Mouse (Mus musculus): ENCODE measurements at regions not wholly inside any gene's neighbourhood (a gene's known extent, or its start where the extent isn't known, plus 50 kb on each side); places are given as distances from the start of the nearest gene placed in this dataset.

DNA sequence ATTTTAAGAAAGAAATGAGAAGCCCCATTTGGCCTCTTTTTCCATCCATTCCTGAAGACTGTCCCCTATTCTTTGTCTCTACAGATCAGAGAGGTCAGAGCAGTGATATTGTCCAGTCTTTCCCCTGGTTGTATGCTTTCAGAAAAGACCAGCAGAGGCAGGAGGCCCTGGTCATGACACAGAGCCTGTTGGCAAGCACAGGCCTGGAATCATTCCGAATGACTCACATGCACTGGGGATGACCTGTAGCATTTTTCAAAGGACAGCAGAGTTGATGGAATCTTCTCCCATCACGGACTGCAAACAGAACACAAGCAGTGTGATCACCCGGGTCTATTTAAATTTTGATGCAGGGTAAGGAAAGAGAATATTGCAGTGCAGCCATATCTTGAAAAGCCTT is 50.2 kb upstream of the Nxt1 start:
- no peak for DNase-seq (ENCODE audit: low read depth)

DNA sequence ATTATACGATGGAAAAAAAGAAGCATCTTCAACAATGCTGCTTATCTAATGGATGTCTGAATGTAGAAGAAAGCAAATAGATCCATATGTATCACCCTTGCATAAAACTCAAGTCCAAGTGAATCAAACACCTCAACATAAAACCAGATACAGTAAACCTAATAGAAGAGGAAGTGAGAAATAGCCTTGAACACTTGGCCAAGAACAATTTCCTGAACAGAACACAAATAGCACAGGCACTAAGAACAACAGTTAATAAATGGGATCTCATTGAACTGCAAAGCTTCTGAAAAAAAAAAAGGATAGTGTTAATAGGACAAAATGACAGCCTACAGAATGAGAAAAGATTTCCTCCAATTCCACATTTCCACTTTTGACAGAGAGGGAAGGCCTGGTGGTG is 60.5 kb upstream of the Nxt1 start:
- DNase-seq (ENCODE audit: low read depth) = no peak

DNA sequence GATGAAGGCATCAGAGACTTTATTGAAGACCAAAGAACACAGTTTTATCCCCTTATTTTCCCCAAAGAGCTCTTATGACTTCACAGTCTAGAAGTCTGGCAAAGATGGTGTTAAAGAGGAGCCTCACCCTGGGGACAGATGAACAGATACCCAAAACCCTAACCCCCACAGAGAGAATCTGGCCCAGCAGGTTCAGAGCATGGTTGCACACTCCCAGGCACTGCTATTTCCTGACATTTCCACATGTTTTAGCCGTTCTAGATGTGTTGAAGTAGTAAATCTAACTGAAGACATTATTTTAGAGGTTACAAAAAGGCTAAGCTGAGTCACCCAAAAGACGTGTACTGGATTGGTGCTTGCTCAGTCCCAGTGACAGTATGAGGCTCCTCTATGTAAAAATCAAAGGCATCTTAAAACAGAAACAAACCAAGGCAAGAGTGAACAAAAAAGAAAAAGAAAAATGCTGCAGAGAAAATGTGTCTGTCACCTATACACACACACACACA is 66.9 kb upstream of the Nxt1 start:
- DNase-seq (ENCODE audit: low read depth) = no peak

DNA sequence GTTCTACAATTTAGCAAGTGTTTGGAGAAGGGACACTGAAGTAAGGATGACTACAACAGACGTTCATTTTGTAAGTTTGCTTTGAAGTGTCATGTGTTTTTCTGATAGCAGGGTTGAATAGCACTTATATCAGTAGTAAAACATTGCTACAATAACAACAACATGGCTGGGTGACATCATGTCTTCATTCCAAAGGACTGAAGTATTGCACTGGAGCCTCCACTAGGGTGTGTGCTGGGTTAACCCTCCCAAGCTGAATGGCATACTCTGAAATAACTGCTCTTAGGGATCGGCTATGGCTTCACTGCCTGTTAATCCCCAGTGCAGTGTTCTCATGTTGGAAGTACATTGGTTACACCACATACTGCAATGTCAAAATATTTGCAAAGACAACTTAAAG is 68.5 kb upstream of the Nxt1 start:
- DNase-seq (ENCODE audit: low read depth) = no peak

DNA sequence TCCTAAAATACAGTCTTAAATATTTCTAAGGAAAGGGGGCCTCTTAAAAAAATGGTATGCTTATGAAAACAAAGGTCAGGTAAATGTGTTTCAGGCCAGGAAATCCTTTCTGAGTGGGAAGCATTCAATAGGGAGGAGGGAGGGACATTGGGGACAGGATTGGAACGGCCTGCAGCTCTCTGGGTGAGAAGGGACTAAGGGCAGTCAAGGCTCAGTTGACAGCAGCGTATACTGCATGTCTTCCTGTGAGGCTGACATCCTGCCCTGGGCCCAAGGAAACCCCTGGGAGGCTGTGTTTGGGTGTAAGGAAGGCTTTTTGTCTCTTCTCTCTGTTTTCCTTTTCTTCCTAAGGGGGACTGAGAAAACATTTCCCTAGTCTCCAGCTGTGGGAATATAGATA is 69.1 kb upstream of the Nxt1 start:
- no peak for DNase-seq (ENCODE audit: low read depth)

DNA sequence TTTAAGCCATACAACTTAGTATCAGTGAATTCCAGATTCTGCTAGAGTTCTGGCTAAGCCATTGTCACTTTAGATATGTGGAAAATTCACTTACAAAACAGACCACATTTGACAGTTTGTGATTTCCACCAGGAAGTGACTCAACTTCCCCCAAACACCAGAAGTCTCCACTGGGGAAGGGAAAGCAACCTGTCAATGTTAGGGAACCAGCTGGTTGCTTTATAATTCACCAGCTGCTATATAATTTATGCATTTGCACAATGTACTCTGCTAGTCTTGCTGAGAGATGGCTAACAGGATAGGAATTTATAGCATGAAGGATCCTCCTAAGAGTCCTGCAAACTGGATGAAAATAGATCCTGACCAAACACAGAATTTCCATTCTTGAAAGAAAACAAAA is 72.9 kb upstream of the Nxt1 start:
- no peak for DNase-seq (ENCODE audit: low read depth)

DNA sequence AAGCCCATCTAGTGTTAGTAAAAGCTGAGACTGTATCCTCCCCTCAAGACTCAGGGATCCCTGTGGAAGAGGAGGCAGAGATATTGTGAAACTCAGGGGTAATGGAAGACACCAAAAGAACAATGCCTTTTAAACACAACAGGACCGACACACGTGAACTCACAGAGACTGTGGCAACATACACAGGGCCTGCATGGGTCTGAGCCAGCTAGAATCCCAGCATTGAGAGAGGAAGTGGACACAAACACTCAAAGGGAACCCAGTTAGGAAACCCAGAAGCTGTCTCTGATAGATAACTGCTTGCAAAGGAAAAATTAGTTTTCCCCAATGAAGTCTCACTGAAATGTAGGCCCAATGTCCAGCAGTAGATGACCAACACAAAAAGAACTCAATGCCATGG is 75.4 kb upstream of the Nxt1 start:
- DNase-seq (ENCODE audit: low read depth) = no peak

DNA sequence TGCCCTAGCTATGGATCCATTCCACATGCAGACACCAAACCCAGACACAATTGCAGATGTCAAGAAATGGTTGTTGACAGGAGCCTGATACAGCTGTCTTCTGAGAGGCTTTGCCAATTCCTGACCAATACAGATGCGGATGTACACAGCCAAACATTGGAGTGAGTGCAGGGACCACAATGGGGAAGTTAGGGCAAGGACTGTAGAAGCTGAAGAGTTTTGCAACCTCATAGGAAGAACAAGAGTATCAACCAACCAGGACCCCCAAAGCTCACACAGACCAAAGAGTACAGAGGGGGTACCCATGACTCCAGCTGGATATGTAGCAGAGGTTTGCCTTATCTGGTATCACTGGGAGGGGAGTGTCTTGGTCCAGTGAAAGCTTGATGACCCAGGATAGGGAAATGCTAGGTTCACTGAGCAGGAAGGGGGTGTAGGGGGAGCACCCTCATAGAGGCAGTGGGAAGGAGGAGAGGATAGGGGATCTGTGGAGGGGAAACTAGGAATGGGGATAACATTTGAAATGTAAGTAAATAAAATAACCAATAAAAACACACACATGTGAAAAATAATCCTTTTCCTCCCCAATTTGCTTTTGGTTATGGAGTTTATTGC is 86.6 kb upstream of the Nxt1 start:
- no peak for DNase-seq (ENCODE audit: low read depth)

DNA sequence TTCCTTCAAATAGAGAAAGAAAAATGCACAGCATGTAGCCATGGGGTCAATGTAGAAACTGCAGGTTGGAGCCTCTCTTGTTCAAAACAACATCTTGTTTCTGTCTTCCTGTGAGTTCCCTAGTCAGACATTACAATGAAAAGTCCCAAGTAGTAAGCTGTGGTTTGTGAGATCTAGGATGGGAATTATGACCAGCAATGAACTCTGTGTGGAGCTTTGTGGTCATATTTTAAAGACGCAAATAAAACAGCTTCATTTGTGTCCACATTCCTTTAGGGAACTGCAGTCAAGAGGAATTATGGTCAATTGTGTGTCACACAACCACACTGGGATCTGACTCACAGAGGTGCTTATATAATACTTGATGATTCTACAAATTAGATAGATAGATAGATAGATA is 90.2 kb upstream of the Nxt1 start:
- no peak for DNase-seq (ENCODE audit: low read depth)

DNA sequence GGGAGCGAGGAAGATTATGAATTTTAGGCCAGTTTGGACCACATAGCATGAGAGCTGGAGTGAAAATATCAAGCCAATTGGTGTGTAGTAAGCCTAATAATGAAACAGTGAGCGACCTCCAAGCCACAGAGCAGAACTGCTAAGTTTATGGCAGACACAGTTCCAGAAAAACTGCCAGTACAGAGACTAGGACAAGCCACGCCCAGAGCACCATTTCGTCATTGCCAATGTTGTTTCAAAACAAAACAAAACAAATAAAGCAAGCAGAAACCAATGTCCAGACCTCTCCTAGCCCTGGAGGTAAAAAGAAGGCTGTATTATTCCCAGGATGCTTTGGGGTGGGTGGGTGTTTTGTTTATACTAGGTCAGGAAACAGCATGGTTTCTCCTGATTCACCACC is 90.7 kb upstream of the Nxt1 start:
- DNase-seq (ENCODE audit: low read depth) = no peak

DNA sequence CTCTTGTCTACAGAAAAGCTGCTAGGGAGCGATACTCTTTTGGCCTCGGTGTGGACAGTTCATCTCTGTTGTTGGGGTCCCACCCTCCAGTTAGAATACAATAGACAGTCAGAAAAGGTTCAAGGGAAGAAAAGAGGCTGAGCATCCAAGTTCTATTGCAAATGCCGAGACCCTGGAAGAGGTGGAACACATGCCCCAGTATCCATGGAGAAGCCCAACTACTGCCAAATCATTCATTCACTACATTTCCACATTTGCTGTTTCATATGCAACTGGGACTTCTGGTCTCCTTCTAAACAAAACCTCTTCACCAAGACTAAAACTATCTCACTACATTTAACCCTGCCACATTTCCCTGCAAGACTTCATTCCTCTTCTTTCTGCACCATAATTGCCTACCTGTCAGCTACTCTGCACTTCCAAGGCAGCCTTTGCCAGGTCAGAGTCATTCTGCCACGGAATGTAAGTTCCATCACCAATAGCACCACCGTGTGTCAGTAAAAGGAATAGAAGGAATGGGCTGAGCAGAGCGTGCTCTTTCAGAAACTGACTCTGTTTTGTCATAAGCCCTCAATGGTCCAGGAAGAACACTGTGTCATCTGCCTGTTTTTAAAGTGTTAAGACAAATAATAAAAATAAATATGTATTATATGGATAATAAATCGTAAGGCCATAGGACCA is 92.0 kb upstream of the Nxt1 start:
- peak; percentile 4 for DNase-seq (ENCODE audit: low read depth)

DNA sequence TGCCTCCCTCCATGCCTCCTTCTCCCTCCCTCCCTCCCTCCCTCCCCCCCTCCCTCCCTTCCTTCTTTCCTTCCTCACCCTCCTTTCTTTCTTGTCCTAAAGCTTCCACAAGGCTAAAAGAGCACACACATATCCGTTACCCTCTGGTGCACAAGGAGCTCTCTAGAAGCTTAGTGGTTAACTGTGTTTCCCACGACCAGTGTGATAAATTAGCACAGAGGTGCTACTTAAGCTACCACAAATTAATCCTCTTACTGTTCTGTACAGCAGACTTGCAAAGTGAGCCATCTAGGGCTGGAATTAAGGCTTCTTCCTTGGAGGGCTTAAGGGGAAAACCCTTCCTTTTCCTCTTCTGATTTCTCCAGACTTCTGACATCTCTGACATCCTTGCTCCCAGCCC is 92.8 kb upstream of the Nxt1 start:
- DNase-seq (ENCODE audit: low read depth) = no peak

DNA sequence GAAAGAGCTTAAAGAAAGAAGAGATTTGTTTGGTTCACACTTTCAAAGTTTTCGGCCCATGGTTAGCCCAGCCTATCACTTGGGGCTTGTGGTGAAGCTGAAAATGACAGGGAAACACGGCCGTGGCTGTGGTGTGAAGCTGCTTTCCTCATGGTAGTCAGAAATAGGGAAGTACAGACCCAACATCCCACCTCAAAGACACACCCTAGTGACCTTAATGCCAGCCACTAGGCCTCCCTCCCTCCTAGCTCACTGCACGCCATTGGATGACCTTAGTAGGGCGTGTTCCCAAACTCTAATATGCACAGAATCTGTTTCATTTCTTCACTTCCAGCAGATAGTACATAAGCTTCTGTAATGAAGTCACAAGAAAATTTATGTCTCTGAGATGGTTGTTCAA is 93.4 kb upstream of the Nxt1 start:
- no peak for DNase-seq (ENCODE audit: low read depth)

DNA sequence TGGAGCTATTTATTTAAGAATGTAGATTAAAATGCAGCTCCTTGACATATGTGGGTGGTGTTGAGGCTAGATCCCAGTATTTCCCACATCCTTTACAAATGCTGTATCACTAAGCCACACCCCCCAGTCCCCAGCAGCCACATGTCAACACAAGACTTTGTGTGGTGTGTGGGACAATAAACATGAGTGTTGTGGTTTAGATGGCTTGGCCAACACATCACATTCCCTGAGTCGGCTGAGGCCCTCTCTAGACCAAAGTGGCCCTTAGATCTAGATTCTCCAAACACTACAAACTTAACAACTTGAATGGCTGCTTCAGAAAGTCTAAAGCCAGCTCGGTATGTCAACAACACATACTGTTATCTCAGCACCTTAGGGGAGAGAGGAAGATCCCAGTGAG is 94.2 kb upstream of the Nxt1 start:
- DNase-seq (ENCODE audit: low read depth) = no peak

DNA sequence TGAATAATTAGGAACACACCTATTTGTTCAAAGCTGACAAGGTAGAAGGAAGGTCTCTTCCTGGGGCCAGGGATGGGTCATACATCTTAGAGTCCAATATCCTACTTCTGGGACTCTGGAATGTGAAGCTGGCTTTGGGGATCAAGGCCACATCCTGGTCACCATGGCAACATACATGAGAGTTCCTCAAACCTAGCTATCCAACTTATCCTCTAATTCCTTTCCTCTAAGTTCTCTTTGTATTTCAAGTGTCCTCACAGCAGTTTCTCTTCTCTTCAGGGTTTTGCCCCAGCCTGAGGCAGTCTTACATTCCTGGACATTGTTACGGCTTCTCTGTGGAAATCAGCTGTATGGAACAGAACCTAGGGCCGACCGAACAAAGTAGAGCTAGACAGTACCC is 97.0 kb upstream of the Nxt1 start:
- no peak for DNase-seq (ENCODE audit: low read depth)

DNA sequence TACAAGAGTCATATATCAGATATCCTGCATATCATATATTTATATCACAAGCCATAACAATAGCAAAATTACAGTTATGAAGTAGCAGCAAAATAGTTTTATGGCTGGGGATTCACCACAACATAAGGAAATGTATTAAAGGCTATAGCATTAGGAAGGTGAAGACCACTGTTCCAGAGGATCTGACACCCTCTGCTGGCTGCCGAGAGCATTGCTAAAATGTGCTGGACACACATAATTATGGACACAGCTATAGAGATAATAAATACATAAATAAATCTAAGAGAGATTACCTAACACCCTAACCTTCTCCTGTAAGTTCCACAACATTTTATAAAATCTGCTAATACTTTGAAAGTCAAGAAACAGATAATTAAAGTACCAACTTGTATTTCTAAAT is 100.2 kb upstream of the Nxt1 start:
- DNase-seq (ENCODE audit: low read depth) = peak; percentile 7

DNA sequence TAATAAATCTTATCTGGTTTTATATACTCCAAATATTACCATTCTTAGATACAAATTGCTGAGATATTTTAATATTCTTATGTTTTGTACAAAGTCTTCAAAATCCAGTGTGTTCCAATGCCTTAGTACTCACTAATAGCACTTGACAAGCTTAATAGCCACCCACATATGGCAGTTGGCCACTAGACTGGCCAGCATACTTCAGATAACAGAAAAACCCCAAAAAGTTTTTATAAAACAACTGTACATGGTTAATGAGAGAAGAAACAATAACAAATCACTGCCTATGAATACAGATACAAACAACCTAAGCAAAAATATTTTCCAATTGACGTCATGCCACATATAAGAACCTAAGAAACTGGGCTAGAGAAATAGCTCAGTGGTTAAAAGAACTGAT is 100.8 kb upstream of the Nxt1 start:
- DNase-seq (ENCODE audit: low read depth) = no peak

DNA sequence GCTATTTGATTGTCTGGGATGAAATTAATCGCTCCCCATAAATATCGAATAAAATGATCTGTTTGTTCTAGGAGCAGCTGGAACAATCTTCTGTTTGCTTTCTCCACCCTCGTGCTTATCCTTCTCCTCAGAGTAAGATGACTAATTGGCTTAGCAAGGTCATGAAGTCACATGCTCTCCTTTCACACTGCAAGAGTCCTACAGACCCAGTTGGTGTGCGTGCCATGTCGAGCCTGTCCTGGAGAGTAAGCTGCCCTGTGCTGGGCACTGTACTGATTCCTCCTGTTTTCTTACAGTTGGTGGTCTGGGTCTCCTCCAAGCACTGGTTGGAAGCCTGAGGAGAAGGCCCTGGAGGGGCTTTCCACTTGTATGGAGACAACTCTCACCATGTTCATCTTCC is 101.4 kb upstream of the Nxt1 start:
- DNase-seq (ENCODE audit: low read depth) = no peak

DNA sequence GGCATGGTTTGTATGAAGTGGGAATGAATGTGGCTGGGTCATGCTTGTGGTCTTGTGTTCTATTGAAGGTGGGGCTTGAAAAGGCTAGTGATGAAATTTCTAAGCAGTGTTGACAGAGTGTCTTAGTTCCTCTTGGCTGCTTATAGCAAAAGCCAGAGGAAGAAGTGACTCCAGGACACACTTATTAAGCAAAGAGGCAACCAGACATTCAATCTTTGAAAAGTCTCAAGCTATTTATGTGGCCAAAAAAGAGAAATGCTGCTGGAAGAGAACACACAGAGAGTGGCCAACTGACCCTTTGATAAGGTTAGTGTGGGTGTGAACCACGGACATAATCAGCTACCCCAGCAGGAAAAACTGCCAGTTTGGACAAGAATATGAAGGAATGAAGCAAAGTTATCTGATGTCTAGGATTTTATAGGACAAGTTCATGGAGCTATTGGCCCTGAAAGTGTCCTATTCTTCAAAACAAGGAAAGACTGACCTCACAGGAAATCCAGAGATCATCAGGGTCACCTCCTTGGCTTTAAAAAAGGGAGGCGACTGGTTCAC is 104.4 kb upstream of the Nxt1 start:
- no peak for DNase-seq (ENCODE audit: low read depth)

DNA sequence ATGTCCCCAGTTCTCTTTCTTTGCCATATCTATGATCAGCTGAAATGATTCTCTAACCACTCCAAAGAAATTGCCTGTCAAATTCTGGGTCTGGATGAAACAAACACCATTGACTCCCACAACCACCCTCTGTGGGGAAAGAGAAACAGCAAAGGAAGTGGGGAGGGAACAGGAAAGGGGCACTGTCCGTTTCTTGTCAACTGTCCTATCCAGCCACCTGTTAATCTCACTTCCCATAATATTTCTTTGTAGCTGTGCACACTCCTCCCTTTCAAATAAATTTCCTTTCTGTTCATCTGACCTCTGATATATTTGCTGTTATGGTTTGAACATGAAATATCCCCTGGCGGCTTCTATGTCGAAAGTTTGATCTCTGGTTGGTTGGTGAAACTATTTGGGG is 109.0 kb upstream of the Nxt1 start:
- DNase-seq (ENCODE audit: low read depth) = no peak

DNA sequence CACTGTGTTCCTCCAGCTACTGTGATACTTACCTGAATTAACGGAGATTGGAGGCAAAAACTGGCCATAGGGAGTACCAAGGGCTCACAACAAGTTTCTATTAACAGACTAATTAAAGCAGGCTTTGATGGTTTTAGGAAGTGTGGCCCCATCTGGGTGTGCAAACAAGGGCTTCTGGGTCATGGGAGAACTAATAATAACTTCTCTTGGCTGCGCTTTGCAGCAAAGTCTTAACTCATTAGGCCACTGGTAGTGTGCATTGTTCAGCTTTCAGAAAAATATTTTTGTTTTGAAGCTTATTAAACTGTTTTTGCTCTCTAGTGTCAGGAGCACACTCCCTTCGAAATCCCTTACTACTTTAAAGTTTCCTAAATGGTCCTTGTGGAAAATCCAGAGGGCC is 110.4 kb upstream of the Nxt1 start:
- DNase-seq (ENCODE audit: low read depth) = no peak

DNA sequence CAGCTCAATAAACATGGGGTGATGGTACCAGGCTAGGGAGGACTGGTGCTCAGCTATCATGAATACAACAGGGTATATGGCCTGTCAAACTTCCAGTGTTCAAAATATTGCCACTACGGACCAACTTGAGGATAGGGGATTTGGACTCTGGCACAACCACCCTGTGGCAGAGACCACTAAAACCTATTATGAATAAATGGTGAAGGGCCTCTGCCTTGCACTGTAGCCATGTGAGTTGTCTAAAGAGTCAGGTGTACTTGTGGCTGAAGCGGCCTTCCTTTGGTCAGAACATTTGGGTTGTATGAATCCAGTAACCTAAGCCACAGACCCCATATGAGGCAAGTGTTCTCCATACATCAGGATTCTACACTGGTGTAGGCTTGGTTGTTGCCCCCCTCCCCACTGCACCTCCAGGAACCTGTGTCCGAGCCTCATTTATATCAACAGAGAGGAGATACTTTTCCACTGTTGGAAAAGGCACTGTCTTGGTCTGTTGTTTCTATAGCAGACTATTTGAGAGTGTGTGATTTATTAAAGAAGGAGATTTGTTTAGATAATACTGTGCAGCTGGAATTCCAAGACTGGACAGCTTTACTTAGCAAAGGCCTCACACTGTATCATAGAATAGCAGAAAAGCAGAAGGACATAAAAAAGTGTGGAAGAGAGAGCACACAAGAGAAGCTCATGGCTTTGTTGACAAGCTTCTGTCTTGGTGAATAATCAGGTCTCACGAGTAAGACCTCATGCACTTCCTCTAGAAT is 112.2 kb upstream of the Nxt1 start:
- no peak for DNase-seq (ENCODE audit: low read depth)

DNA sequence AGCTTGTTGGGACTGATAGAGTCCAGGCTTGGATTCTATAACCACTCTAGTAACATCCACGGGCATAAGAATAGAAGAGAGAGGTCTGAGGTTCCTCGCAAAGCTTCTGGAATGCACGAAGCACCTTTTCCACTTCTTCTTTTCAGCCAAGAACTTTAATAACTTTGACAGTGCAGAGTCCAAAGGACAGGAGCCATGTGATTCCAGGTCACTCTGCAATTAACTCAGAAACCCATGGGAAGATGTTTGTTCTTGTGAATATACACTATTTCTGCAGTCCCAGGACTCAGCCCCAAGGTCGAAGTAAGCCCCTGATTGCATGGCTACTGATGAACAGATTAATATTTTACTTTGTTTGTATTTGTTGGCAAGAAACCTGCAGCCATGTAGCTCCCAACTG is 113.0 kb upstream of the Nxt1 start:
- DNase-seq (ENCODE audit: low read depth) = no peak

All from induced T-regulatory cell, adult 2 months (primary cell).